Mouse (Mus musculus): Measurements from ENCODE around the gene Lca5l.
A peak's percentile ranks its signal among the peaks of the same experiment; 100 is the strongest.

Gene Lca5l

DNA sequence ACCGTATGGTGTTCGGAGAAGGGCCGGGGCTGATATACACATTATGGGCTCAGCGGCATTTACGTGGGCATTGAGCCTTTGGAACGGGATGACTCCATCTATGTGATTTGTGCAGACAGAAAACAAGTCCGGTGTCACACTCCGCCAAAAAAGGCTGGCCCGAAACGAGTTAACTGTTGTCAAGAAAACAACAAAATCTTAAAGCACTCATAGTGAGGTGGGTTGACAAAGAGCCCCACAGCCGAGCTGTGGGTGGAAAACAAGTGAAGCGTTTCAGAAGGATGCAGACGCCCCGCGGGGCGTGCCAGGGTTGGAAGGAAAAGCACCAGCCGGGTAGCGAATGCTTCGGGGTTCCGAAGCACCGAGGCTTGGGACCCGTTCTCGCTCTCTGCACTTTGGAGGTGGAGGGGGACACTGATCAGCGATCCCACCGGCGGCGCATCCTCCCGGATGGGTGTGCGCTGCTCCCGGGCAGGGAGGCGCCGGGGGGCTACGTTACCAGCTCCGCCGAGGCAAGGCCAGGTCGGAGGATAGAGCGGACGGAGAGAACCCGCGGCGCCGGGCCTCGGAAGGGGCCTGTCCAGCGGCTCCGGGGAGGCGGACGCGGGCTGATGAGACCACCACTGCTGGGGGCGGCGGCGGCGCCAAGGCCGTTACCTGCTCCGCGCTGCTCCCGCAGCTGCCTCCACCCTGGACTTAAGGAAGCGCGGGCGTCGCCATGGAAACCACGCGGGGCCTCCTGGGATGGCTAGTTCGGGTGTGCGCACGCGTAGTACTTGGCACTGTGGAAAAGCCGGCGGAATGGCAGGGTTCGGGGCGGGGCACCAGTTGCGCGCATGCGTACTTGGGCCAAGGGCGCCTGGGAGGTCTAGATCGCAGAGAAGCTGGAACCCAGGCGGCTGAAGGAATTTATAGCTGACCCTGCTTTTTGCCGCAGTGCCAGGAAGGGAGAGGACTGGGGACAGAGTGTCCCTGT, at the start of gene Lca5l:
TSS of gene Lca5l (minus strand) at position 741 of the 976 bp plus-strand sequence.
- DNase-seq: peak; percentile 99

DNA sequence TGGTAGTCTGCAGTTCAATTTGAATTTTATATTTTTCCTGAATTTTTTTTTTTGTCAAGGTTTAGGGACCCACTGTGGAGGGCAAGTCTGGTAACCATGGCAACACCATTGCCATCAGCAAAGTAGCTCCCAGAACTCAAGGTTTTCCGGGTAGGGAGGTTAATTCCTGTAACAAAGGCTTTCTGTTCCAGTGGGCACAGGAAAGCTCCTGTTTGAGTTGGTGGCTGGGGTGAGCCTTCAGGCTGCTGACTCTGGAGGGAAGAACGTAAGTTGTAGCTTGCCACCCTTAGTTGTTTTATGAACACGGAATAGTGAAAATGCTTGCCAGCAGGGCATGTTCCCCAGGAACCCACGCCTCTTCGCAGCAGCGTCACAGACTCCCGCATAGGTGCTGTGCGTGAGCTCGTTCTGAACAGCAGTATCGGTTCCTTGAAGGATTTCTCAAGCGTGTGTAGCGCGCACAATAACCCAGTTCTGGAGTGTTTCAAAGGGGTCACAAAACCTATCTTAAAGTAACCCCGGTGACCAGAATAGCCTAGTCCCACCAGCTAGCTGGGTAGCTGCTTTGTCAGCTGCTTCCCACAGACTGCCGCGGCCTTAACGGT, 43.4 kb upstream of the Lca5l start, which contains the start of gene B3galt5:
TSS of gene B3galt5 (plus strand) at position 436 of the 605 bp plus-strand sequence.
- DNase-seq: no peak

DNA sequence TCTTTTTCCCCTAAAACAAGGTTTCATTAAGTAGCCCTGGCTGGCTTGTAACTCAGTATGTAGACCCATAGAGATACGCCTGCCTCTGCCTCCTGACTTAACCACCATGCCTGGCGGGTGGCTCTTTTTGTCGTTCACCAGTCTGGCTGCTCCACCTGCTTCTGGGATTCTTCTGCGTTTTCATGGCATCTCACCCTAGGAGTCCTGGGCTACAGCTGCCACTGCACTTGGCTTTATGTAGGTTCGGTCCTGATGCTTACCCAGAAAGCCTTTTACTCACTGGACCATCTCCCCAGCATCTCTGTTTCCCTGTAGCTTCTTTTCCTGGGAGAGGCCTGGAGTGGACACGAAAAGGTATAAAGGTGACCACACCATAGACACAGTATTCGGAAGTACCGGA, 41.9 kb upstream of the Lca5l start:
- DNase-seq: no peak

- DNase-seq: no peak
Observed at GRCm38 (mm10) chr16:96231974-96232373, 39.9 kb upstream of the Lca5l start.

- DNase-seq: no peak
Observed at GRCm38 (mm10) chr16:96231251-96231650, 39.2 kb upstream of the Lca5l start.

GRCm38 (mm10) chr16:96230411-96230810, 38.3 kb upstream of the Lca5l start:
- DNase-seq: peak; percentile 73

GRCm38 (mm10) chr16:96229044-96229555, 37.0 kb upstream of the Lca5l start:
- DNase-seq: no peak

DNA sequence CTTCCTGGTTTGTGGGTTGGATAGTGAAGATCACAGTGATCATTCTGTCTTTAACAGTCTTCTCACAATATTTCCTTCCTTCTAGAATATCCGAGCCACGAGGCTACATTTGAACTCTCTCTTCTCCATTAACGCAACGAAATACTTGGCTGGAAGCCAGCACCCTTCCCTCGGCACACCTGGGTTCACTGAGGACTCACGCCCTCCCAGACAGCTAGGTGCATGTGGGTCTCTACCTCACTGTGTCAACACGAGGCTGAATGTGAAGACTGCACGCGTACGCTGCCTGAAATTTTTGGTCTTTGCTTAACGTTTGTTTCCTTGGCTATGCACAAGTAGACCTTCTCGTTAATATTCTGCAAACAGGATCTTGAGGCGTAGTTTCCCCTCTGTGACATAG, 36.4 kb upstream of the Lca5l start:
- no peak for DNase-seq

DNA sequence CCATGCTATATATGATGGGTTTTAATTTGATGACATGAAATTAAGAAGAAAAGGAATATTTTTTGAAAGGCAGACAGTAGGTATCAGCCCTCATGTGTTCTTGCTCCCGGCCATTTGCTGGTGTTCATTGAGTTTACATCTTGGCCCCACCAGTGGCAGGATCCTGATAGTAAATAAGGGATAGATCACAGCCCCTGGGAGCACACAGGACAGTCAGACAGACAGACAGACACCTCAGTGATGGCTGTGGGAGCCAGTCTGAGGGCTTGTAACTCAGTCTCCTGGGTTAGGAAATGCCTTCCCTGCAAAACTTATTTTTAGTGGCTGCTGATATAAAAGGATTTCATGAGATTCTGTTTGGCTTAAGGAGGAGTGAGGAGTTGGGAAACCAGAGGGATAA, 30.4 kb upstream of the Lca5l start:
- DNase-seq: no peak

- no peak for DNase-seq
Observed at GRCm38 (mm10) chr16:96221959-96222358, 29.9 kb upstream of the Lca5l start.

DNA sequence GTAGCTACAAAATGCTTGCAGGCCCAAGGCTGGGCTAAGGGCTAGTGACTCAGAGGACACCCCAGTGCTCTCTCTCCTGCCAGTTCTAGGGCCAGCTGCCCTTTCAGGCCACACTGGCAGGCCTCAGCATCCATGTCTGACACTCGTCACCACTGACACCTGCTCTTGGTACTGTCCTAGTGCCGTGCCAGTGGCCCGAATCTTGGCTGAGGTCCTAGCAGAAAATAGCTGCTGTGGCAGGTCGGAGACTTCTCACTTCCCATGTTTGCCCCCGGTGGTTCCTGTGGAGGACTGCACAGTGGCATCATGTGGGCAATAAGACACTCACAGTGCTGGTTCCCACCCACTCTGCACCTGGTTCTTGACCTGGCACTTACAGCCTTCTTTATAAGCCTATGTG, 29.4 kb upstream of the Lca5l start:
- peak; percentile 51 for DNase-seq

GRCm38 (mm10) chr16:96213027-96213426, 21.0 kb upstream of the Lca5l start:
- DNase-seq: no peak

DNA sequence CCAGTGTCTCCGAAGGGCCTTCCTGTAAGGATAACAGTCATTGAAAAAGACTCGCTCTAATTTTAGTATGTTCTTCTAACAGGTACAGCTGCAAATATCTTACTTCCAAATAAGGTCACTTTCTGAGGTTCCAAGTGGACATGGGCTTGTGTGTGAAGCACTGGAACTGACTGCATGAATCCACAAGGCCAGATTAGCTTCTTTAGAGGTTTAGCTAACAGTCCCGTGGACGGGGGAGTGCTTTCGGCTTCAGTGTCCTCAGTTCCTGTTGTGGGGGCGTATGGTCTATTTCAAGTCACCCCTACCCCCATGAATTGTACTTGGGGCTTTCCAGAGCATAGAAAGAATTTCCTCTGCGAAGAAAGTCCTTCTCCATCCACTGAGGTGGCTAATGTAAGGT, 18.8 kb upstream of the Lca5l start:
- DNase-seq: no peak

- no peak for DNase-seq
Observed at GRCm38 (mm10) chr16:96209789-96210188, 17.7 kb upstream of the Lca5l start.

- no peak for DNase-seq
Observed at GRCm38 (mm10) chr16:96201485-96202232, 9.6 kb upstream of the Lca5l start.

GRCm38 (mm10) chr16:96200702-96201028, 8.6 kb upstream of the Lca5l start:
- DNase-seq: no peak

- peak; percentile 63 for DNase-seq
Observed at GRCm38 (mm10) chr16:96199913-96200701, 8.0 kb upstream of the Lca5l start, which contains the start of gene Sh3bgr. Sh3bgr (plus strand) TSS chr16:96200450.

GRCm38 (mm10) chr16:96187619-96188018, 4.5 kb downstream of the Lca5l start:
- no peak for DNase-seq

DNA sequence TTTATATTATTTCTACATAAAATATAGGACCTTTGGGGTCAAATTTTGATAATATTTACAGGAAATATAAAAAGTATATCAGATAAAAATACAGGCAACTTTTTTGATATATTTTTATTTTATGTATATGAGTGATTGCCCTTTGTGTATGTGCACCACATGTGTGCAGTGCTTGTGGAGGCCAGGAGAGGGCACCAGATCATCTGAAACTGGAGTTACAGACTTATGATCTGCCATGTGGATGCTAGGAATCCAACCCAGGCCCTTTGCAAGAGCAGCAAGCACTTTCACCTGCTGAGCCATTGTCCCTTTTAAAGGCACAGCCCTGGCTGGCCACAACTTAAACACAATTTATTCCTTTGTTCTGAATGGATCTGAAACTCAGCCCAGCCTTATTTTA, 12.9 kb downstream of the Lca5l start:
- DNase-seq: no peak

DNA sequence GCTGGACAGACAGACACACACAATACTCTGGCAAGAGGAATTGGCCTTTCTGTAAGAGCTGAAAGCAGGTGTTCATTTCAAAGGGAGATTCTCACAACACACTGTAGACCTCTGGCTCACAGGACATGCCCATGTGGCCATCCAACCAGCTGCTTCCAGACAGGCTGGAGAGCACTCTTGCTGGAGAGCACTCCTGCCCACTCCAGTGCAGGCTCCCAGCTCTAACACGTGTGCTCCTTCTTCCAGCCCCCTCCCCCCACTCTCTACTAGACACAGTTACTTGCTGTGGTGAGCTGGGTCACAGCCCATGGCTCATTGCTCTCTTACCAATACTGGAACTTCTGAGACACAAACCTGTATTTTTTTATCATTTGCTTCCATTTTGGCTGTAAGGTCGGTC, 16.7 kb downstream of the Lca5l start:
- no peak for DNase-seq

DNA sequence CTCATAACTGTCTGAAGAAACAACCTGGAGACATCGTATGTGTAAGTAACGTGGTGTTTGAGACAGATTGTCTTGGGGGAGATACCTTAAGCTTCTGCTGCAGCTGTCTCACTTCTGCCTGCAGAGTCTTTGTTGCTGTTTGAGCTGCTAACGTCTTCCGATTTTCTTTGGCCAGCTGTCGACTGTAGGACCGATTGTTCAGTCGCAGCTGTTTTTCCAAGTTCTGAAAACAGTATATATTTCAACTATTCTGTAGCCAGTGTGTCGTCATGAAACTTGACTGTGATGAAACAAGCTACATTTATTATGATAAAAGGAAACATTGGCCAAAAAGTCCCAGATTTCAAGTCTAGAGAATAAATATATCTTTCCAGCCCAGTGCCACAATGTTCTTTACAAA, 18.4 kb downstream of the Lca5l start:
- DNase-seq: no peak

- DNase-seq: no peak
Observed at GRCm38 (mm10) chr16:96168837-96169236, 23.2 kb downstream of the Lca5l start.

All from cerebellum, adult 11-12 months (tissue).